Mouse (Mus musculus): ENCODE measurements around the gene Gm20388. TPM values are rescaled to one million over a fixed set of nuclear protein-coding genes. Genes with fewer than 3 reads are reported as not detected.

The Gm20388 gene
- polyA plus RNA-seq, 1 experiment from 2014 or later, result not detected

DNA sequence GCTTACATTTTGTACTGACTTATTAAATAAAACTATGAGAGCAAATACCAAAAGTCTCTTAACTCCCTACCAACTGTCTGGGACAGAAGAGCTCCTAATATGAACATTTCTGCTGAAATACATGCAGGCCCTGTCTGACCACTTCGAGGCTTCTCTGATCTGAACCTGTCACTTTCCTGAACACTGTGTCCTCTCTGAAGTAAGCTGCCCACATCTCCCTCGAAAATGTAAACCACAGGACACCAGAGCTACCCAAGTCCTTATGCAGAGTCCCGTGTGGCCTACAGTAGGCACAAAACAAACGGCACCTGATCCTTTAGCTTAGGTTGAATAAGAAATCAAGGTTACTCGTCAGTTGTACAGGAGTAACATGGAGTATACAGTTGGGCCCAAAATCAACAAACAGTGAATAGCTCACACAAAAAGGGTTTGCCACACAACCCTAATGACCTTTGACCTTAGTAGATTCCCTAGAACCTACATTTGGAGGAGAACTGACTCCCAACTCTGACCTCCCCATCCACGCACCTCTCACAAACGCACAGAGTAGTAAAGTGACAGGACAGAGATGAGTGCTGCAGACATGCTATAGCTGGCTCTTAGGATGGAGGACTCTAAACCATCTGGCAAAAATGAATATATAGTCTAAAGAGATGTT lies 3120.8 kb downstream of the Gm20388 start:
- no peaks in the 10 kb centered on the region for H3K9me3 ChIP-seq (ENCODE audit: control insufficient read depth, low read length)
- H3K4me2 ChIP-seq (ENCODE audit: low read length), result no peak overlapping the region
- H3K4me1 ChIP-seq (ENCODE audit: control insufficient read depth in 2 of 2, insufficient read depth in 2 of 2, low read length in 2 of 2), result peaks cover 0 to 22% of the 10 kb centered on the region in 2 experiments; a peak in 2 of 4 replicates
- no peaks in the 10 kb centered on the region for H3K36me3 ChIP-seq (ENCODE audit: control insufficient read depth, insufficient read depth, low read length)
- WGBS, result 79% methylated on average over 7 of the region's 7 CpGs
- no peak overlapping the region for H3K4me3 ChIP-seq (ENCODE audit: control insufficient read depth in 1 of 2, insufficient read depth in 1 of 2, low read depth in 1 of 2, low read length in 2 of 2)
- no peak overlapping the region for H3K9ac ChIP-seq (ENCODE audit: low read length)
- H3K27ac ChIP-seq (replicated peaks in 1 of 2; ENCODE audit: control insufficient read depth in 1 of 2, insufficient read depth in 1 of 2, low read depth in 2 of 2, low read length in 2 of 2), result no peak overlapping the region
- no peaks in the 10 kb centered on the region for H3K27me3 ChIP-seq (ENCODE audit: control insufficient read depth, insufficient read depth, low read length)
- no peak for ATAC-seq (ENCODE audit: insufficient number of reproducible peaks, insufficient read depth, low FRiP score, low read depth)

- Histone ChIP-seq H3K4me1 (ENCODE audit: control insufficient read depth in 2 of 2, insufficient read depth in 2 of 2, low read length in 2 of 2) (peaks cover 2 to 32% of the 10 kb centered on the region in 2 experiments; a peak in 3 of 4 replicates), H3K4me3 (ENCODE audit: control insufficient read depth in 1 of 2, insufficient read depth in 1 of 2, low read depth in 1 of 2, low read length in 2 of 2) (no peak overlapping the region), H3K4me2 (ENCODE audit: low read length) (no peak overlapping the region), H3K36me3 (ENCODE audit: control insufficient read depth, insufficient read depth, low read length) (no peaks in the 10 kb centered on the region), H3K9ac (ENCODE audit: low read length) (no peak overlapping the region), H3K9me3 (ENCODE audit: control insufficient read depth, low read length) (no peaks in the 10 kb centered on the region), H3K27me3 (ENCODE audit: control insufficient read depth, insufficient read depth, low read length) (no peaks in the 10 kb centered on the region), H3K27ac (replicated peaks in 1 of 2; ENCODE audit: control insufficient read depth in 1 of 2, insufficient read depth in 1 of 2, low read depth in 2 of 2, low read length in 2 of 2) (no peak overlapping the region)
- ATAC-seq (ENCODE audit: insufficient number of reproducible peaks, insufficient read depth, low FRiP score, low read depth), result no peak
Observed at GRCm38 (mm10) chr8:123032730-123033129, 3122.1 kb downstream of the Gm20388 start.

- H3K9ac ChIP-seq (ENCODE audit: low read length), result no peak overlapping the region
- H3K4me1 ChIP-seq (ENCODE audit: control insufficient read depth in 2 of 2, insufficient read depth in 2 of 2, low read length in 2 of 2), result peaks cover 2 to 34% of the 10 kb centered on the region in 2 experiments
- no peak for ATAC-seq (ENCODE audit: insufficient number of reproducible peaks, insufficient read depth, low FRiP score, low read depth)
- no peak overlapping the region for H3K27ac ChIP-seq (replicated peaks in 1 of 2; ENCODE audit: control insufficient read depth in 1 of 2, insufficient read depth in 1 of 2, low read depth in 2 of 2, low read length in 2 of 2)
- H3K27me3 ChIP-seq (ENCODE audit: control insufficient read depth, insufficient read depth, low read length), result no peaks in the 10 kb centered on the region
- H3K36me3 ChIP-seq (ENCODE audit: control insufficient read depth, insufficient read depth, low read length), result no peaks in the 10 kb centered on the region
- no peak overlapping the region for H3K4me3 ChIP-seq (ENCODE audit: control insufficient read depth in 1 of 2, insufficient read depth in 1 of 2, low read depth in 1 of 2, low read length in 2 of 2)
- no peak overlapping the region for H3K4me2 ChIP-seq (ENCODE audit: low read length)
- no peaks in the 10 kb centered on the region for H3K9me3 ChIP-seq (ENCODE audit: control insufficient read depth, low read length)
Observed at GRCm38 (mm10) chr8:123033431-123033830, 3122.8 kb downstream of the Gm20388 start.

GRCm38 (mm10) chr8:123034171-123034570 lies 3123.5 kb downstream of the Gm20388 start:
- WGBS, result 68% methylated on average over 6 of the region's 6 CpGs
- Histone ChIP-seq H3K27me3 (ENCODE audit: control insufficient read depth, insufficient read depth, low read length) (no peaks in the 10 kb centered on the region), H3K36me3 (ENCODE audit: control insufficient read depth, insufficient read depth, low read length) (no peaks in the 10 kb centered on the region), H3K4me3 (ENCODE audit: control insufficient read depth in 1 of 2, insufficient read depth in 1 of 2, low read depth in 1 of 2, low read length in 2 of 2) (no peak overlapping the region), H3K27ac (replicated peaks in 1 of 2; ENCODE audit: control insufficient read depth in 1 of 2, insufficient read depth in 1 of 2, low read depth in 2 of 2, low read length in 2 of 2) (no peak overlapping the region), H3K9ac (ENCODE audit: low read length) (no peak overlapping the region), H3K4me2 (ENCODE audit: low read length) (no peak overlapping the region), H3K4me1 (ENCODE audit: control insufficient read depth in 2 of 2, insufficient read depth in 2 of 2, low read length in 2 of 2) (peaks cover 2 to 42% of the 10 kb centered on the region in 2 experiments), H3K9me3 (ENCODE audit: control insufficient read depth, low read length) (no peaks in the 10 kb centered on the region)
- ATAC-seq (ENCODE audit: insufficient number of reproducible peaks, insufficient read depth, low FRiP score, low read depth), result no peak

DNA sequence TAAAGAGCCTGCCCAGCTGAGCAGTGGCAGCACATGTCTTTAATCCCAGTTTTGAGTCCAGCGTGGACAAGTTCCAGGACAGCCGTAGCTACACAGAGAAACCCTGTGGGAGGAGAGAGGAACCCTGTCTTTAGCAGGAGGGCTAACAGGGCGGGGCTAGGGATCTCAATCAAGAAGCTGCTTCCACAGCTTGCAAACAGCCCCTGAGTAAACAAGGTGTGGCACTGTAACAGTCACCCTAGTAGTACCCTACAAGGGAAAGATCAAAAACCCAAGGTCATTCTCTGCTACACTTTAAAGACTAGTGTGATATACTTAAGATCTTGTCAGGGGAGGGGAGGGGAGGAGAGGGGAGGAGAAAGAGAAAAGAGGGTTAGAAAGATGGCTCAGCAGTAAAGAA lies 3126.3 kb downstream of the Gm20388 start:
- no peak overlapping the region for H3K9ac ChIP-seq (ENCODE audit: low read length)
- no peaks in the 10 kb centered on the region for H3K36me3 ChIP-seq (ENCODE audit: control insufficient read depth, insufficient read depth, low read length)
- no peak overlapping the region for H3K4me2 ChIP-seq (ENCODE audit: low read length)
- peaks cover 4 to 59% of the 10 kb centered on the region in 2 experiments for H3K4me1 ChIP-seq (ENCODE audit: control insufficient read depth in 2 of 2, insufficient read depth in 2 of 2, low read length in 2 of 2)
- no peak overlapping the region for H3K27ac ChIP-seq (replicated peaks in 1 of 2; ENCODE audit: control insufficient read depth in 1 of 2, insufficient read depth in 1 of 2, low read depth in 2 of 2, low read length in 2 of 2)
- H3K27me3 ChIP-seq (ENCODE audit: control insufficient read depth, insufficient read depth, low read length), result no peaks in the 10 kb centered on the region
- 34% methylated on average over 3 of the region's 3 CpGs for WGBS
- H3K4me3 ChIP-seq (ENCODE audit: control insufficient read depth in 1 of 2, insufficient read depth in 1 of 2, low read depth in 1 of 2, low read length in 2 of 2), result no peak overlapping the region
- no peaks in the 10 kb centered on the region for H3K9me3 ChIP-seq (ENCODE audit: control insufficient read depth, low read length)
- ATAC-seq (ENCODE audit: insufficient number of reproducible peaks, insufficient read depth, low FRiP score, low read depth), result no peak

- no peak for ATAC-seq (ENCODE audit: insufficient number of reproducible peaks, insufficient read depth, low FRiP score, low read depth)
- no peaks in the 10 kb centered on the region for H3K36me3 ChIP-seq (ENCODE audit: control insufficient read depth, insufficient read depth, low read length)
- 76% methylated on average over 11 of the region's 11 CpGs for WGBS
- no peaks in the 10 kb centered on the region for H3K27me3 ChIP-seq (ENCODE audit: control insufficient read depth, insufficient read depth, low read length)
- H3K27ac ChIP-seq (replicated peaks in 1 of 2; ENCODE audit: control insufficient read depth in 1 of 2, insufficient read depth in 1 of 2, low read depth in 2 of 2, low read length in 2 of 2), result no peak overlapping the region
- H3K9me3 ChIP-seq (ENCODE audit: control insufficient read depth, low read length), result no peaks in the 10 kb centered on the region
- no peak overlapping the region for H3K9ac ChIP-seq (ENCODE audit: low read length)
- peaks cover 4 to 59% of the 10 kb centered on the region in 2 experiments for H3K4me1 ChIP-seq (ENCODE audit: control insufficient read depth in 2 of 2, insufficient read depth in 2 of 2, low read length in 2 of 2)
- no peak overlapping the region for H3K4me3 ChIP-seq (ENCODE audit: control insufficient read depth in 1 of 2, insufficient read depth in 1 of 2, low read depth in 1 of 2, low read length in 2 of 2)
- H3K4me2 ChIP-seq (ENCODE audit: low read length), result no peak overlapping the region
Observed at GRCm38 (mm10) chr8:123037487-123037886, 3126.8 kb downstream of the Gm20388 start.

DNA sequence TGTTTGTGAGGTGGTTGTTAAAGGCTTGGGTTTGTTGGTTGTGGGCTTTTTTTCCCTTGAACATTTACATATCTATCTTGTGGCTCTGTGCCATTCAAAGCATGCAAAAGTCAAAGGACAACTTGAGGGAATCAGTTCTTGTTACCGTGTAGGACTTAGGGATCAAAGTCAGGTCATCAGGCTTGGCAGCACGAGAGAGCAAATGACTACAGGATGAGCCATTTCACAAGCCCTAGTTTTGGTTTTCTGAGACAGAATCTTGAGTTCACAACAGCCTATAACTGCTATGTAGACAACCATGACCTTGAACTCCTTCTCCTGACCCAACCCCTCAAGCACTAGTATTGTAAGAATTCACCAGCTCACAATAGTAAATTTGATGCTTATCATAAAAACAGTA lies 3127.7 kb downstream of the Gm20388 start:
- Histone ChIP-seq H3K4me2 (ENCODE audit: low read length) (no peak overlapping the region), H3K36me3 (ENCODE audit: control insufficient read depth, insufficient read depth, low read length) (no peaks in the 10 kb centered on the region), H3K9ac (ENCODE audit: low read length) (no peak overlapping the region), H3K4me3 (ENCODE audit: control insufficient read depth in 1 of 2, insufficient read depth in 1 of 2, low read depth in 1 of 2, low read length in 2 of 2) (no peak overlapping the region), H3K9me3 (ENCODE audit: control insufficient read depth, low read length) (no peaks in the 10 kb centered on the region), H3K27me3 (ENCODE audit: control insufficient read depth, insufficient read depth, low read length) (no peaks in the 10 kb centered on the region), H3K4me1 (ENCODE audit: control insufficient read depth in 2 of 2, insufficient read depth in 2 of 2, low read length in 2 of 2) (peaks cover 5 to 61% of the 10 kb centered on the region in 2 experiments), H3K27ac (replicated peaks in 1 of 2; ENCODE audit: control insufficient read depth in 1 of 2, insufficient read depth in 1 of 2, low read depth in 2 of 2, low read length in 2 of 2) (no peak overlapping the region)
- ATAC-seq (ENCODE audit: insufficient number of reproducible peaks, insufficient read depth, low FRiP score, low read depth), result no peak
- 10% methylated on average over 2 of the region's 2 CpGs for WGBS

Data from heart, embryonic 14.5 days (tissue).